Mouse (Mus musculus): ENCODE results near the gene Ank3.

Gene Ank3

DNA sequence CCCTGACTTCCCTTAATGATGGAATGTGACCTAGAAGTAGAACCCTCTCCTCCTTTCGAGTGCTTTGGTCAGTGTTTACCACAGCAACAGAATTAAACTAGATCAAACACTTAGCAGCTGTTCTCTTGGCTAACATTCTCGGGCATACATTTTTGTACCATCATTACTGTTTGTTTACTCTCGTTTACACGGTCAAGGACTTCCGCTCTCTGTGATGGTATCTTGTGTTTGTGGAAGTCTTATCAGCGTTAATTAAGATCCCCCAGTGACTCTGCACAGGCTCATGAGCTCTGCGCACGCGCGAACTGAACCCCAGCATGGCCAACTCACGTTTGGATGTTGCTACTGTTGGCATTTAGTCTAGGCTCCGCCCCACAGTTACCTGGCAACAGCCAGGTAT, 16.3 kb downstream of the Ank3 start:
- DNase-seq (ENCODE audit: low spot score in 2 of 2), result no peak

DNA sequence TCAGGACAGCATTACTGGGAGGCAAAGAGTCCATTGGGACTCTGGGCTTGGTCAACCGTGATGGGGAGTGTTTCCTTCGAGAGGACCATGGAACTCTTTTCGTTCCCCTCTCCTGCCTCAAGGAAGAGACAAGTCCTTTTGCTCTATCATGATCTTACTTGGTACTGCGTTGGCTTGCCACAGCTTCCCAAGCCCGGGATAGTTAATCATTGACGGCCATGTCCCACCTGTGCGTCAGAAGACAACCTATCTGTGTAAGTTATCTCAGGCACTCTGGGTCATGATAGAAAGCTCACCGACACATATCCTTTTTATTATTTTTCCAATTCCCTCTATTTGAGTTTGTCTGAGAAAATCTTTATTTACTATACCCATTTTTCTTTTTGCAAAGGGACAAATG, 20.1 kb downstream of the Ank3 start:
- DNase-seq (ENCODE audit: low spot score in 2 of 2), result no peak

- DNase-seq (ENCODE audit: low spot score in 2 of 2), result no peak
Observed at GRCm38 (mm10) chr10:69420306-69420705, 21.7 kb downstream of the Ank3 start.

DNA sequence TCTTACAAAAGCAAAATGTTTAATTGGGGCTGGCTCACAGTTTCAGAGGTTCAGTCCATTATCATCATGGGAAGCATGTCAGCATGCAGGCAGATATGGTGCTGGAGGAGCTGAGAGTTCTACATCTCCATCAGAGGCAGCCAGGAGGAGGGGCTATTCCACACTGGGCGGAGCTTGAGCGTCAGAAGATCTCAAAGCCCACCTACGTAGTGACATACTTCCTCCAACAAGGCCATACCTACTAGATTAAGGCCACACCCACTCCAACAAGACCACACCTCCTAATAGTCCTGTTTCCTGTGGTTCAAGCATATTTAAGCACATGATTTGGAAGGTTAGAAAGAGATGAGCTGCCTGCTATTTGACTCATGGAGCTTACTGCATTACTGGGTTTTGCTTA, 25.5 kb downstream of the Ank3 start:
- no peak for DNase-seq (ENCODE audit: low spot score in 2 of 2)

DNA sequence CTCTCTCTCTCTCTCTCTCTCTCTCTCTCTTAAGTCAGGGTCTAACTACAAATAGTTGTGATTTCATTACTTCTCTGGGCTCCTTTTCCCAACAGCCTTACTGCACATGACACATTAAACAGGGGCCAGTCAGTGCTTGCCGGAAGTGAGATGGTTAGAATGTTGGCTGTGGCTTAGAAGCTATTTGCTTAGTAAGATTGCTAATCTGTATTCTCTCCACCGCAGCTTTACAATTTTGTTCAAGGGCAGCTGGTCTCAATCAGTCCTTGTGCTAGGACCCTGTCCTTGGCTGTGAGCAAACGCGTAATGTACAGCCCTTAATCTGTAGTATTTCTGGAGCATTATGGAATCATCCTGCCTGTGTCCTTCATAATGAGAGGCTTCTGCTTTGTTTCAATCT, 31.6 kb downstream of the Ank3 start:
- DNase-seq (ENCODE audit: low spot score in 2 of 2), result no peak

- no peak for DNase-seq (ENCODE audit: low spot score in 2 of 2)
Observed at GRCm38 (mm10) chr10:69431101-69431500, 32.5 kb downstream of the Ank3 start.

DNA sequence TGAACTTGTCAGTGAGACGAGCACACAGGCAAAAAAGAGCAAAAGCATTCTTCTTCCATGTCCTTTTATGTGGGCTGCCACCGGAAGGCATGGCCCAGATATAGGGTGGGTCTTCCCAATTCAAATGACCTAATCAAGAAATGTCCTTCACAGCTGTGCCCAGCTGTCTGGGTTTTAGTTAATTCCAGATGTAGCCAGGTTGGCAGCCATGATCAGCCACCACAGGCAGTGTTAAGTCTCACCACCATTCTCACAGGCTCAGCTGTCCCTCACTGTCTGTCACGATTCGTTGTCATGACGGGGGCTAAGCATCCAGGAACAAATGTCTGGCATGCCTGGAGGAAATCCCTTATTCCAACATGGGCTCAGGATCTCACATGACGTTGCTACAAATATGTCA, 36.6 kb downstream of the Ank3 start:
- no peak for DNase-seq (ENCODE audit: low spot score in 2 of 2)

GRCm38 (mm10) chr10:69439449-69439848, 40.9 kb downstream of the Ank3 start:
- DNase-seq (ENCODE audit: low spot score in 2 of 2), result no peak

DNA sequence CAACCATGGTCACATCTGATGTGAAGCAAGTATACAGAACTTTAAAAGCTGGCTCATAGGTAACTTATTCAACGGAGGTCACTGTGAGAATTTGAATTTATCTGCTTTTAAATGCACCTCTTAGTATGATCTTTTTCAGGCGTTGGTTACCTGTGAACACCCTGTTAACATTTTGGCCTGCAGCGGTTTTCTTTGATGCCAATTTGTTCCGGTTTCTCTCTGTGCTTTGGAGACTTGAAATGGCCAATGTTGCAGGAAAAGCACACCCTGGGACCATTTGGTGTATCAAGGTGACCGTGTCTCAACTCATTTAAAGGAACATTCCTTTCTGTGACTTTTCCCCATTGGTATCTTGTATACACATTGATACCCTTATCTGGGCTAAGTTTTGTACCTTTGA, 46.0 kb downstream of the Ank3 start:
- DNase-seq (ENCODE audit: low spot score in 2 of 2), result no peak

- DNase-seq (ENCODE audit: low spot score in 2 of 2), result no peak
Observed at GRCm38 (mm10) chr10:69445951-69446350, 47.4 kb downstream of the Ank3 start.

- DNase-seq (ENCODE audit: low spot score in 2 of 2), result no peak
Observed at GRCm38 (mm10) chr10:69446566-69446965, 48.0 kb downstream of the Ank3 start.

DNA sequence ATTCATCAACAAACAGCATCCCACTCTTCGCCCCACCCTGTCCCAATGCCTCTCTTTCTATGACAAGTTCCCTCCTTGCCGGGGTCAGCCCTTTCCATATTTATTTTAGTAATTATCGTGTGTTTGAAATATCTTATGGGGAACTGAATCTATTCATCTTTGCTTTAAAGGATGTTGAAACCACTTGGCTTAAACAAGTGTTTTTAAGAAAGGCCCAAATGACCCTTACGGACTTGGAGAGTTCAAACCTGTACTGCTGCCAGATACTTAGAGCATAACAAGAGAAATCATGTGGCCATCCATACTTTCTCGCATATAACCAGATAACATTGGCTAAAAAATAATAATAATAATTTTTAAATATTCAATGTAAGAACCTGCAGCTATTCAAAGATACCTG, 48.7 kb downstream of the Ank3 start:
- DNase-seq (ENCODE audit: low spot score in 2 of 2), result no peak

- no peak for DNase-seq (ENCODE audit: low spot score in 2 of 2)
Observed at GRCm38 (mm10) chr10:69448174-69448573, 49.6 kb downstream of the Ank3 start.

DNA sequence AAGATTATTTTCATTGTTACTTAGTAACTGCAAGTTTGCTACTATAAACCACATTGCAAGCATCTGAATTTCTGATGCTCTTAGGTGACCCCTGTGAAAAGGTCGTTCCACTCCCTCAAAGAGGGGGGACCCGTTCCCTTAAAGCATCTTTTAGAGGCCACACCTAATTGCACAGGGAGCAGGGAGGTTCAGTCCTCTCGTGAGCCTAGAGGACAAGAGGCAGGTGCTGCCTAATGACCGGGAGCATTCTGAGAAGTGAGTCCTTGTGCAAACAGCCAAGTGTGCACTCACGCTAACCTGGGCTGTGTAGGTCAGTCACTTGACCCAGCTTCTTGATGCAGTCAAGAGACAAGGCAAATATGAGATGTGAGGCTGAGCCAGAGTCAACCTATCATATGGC, 52.4 kb downstream of the Ank3 start:
- no peak for DNase-seq (ENCODE audit: low spot score in 2 of 2)

- DNase-seq (ENCODE audit: low spot score in 2 of 2), result peak in 1 of 2 experiments; percentile 11
Observed at GRCm38 (mm10) chr10:69452180-69452977, 53.8 kb downstream of the Ank3 start.

GRCm38 (mm10) chr10:69453531-69453930, 55.0 kb downstream of the Ank3 start:
- no peak for DNase-seq (ENCODE audit: low spot score in 2 of 2)

GRCm38 (mm10) chr10:69454480-69454879, 55.9 kb downstream of the Ank3 start:
- no peak for DNase-seq (ENCODE audit: low spot score in 2 of 2)

DNA sequence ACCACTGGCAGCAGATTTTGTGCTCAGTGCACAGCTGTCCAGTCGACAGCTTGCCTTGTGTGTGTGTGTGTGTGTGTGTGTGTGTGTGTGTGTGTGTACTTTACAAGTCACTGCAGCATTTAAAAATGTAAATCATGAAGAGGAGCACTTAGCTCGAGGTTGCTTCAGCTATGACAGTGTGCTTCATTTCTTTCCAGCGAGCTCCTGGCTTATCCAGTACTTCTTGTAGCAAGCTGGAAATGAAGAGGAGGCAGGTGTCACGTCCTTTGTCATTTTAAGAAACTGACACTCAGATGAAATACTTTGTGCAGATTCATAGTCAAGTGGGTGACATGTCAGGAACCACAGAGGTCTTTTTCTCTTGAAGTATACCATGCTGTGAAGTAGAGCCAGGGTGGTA, 66.3 kb downstream of the Ank3 start:
- DNase-seq (ENCODE audit: low spot score in 2 of 2), result no peak

- DNase-seq (ENCODE audit: low spot score in 2 of 2), result no peak
Observed at GRCm38 (mm10) chr10:69465558-69466200, 67.1 kb downstream of the Ank3 start.

DNA sequence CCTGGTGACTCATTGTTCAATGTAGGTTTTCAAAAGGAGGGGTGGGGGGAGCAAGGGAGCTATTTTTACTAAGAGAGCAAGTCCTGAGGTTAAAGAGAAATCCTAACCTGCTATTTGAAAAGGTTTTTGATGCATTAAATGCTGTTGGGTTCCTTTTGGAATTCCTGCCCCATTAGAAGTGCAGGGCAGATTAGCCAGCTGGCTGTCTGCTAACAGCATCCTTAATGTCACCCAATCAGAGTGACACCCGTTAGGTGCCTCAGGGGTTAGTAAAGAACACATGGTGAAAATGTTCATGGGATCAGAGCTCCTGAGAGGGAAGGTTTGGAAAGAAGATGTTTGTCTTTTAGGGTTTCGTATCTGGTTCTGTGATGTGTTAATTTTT, 67.6 kb downstream of the Ank3 start:
- no peak for DNase-seq (ENCODE audit: low spot score in 2 of 2)

- no peak for DNase-seq (ENCODE audit: low spot score in 2 of 2)
Observed at GRCm38 (mm10) chr10:69466586-69466985, 68.0 kb downstream of the Ank3 start.

GRCm38 (mm10) chr10:69467182-69467581, 68.6 kb downstream of the Ank3 start:
- DNase-seq (ENCODE audit: low spot score in 2 of 2), result no peak

GRCm38 (mm10) chr10:69471841-69472240, 73.3 kb downstream of the Ank3 start:
- no peak for DNase-seq (ENCODE audit: low spot score in 2 of 2)

DNA sequence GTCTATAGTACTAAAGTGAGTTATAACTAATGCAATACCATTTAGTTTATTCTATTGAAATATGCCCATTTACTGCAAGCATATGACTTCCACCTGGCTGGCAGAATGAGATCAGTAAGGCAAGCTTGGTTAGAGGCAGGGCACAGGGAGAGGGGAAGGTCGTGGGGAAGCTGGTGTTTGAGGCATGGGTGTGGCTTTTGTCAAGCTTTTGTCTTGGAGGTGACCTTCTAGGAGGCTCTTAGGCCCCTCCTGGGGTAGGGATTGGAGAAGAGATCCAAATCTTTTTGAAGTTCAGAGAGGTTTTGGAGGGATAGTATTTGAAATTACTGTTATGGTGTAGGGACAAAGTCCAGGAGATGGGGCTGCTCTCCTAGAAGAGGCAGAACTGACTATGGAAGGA, 78.3 kb downstream of the Ank3 start:
- DNase-seq (ENCODE audit: low spot score in 2 of 2), result no peak

All from spleen, postnatal 14 days (tissue).